Mouse (Mus musculus) MEL (cell line): ENCODE data around the gene Eme1.
A peak's percentile ranks its signal among the peaks of the same experiment; 100 is the strongest.

Experiments
- CTCF ChIP-seq, 3 experiments: IDR thresholded peaks in 2 of 3; conservative IDR thresholded peaks in 1 of 3; 2 replicates each; pipeline ENCODE4 v1.5.1; 2011 to 2012; ENCODE audit warnings: low read length in 3 of 3, low read depth in 2 of 3, mild to moderate bottlenecking in 2 of 3, improper control_type of control experiment in 1 of 3, inconsistent platforms in 1 of 3, mixed read lengths in 1 of 3, moderate library complexity in 1 of 3; ENCODE audit not compliant: control insufficient read depth in 1 of 3, insufficient read depth in 1 of 3, poor library complexity in 1 of 3, severe bottlenecking in 1 of 3
- ELF1 ChIP-seq: IDR thresholded peaks from 2 replicates; pipeline ENCODE4 v1.6.1; 2014; ENCODE audit warnings: low read depth, mild to moderate bottlenecking, inconsistent platforms, low read length, improper control_type of control experiment, moderate library complexity
- GATA1 ChIP-seq: IDR thresholded peaks from 2 replicates; pipeline ENCODE4 v1.6.1; 2011; ENCODE audit warnings: low read depth, low read length, improper control_type of control experiment
- KAT2A ChIP-seq: conservative IDR thresholded peaks from 2 replicates; pipeline ENCODE4 v1.6.1; 2012; ENCODE audit warnings: low read depth, low read length, improper control_type of control experiment, inconsistent platforms
- MAFK ChIP-seq: IDR thresholded peaks from 2 replicates; pipeline ENCODE4 v1.6.1; 2011; ENCODE audit warnings: low read depth, mild to moderate bottlenecking, low read length, improper control_type of control experiment, borderline replicate concordance
- MAZ ChIP-seq: IDR thresholded peaks from 2 replicates; pipeline ENCODE4 v1.6.1; 2012; ENCODE audit warnings: low read depth, mild to moderate bottlenecking, inconsistent platforms, low read length, improper control_type of control experiment
- POLR2A ChIP-seq, 2 experiments: IDR thresholded peaks; 2 replicates each; pipeline ENCODE4 v1.6.1; 2011 to 2012; ENCODE audit warnings: low read length in 2 of 2, mild to moderate bottlenecking in 2 of 2, control low read depth in 1 of 2, improper control_type of control experiment in 1 of 2, low read depth in 1 of 2, moderate library complexity in 1 of 2; ENCODE audit not compliant: control insufficient read depth in 1 of 2, insufficient read depth in 1 of 2, poor library complexity in 1 of 2
- POLR2AphosphoS2 ChIP-seq: IDR thresholded peaks from 2 replicates; pipeline ENCODE4 v1.6.1; 2011; ENCODE audit warnings: low read length, improper control_type of control experiment
- POLR2AphosphoS5 ChIP-seq: IDR thresholded peaks from 2 replicates; pipeline ENCODE4 v1.6.1; 2012; ENCODE audit warnings: low read depth, borderline replicate concordance, mild to moderate bottlenecking, inconsistent platforms, low read length, moderate library complexity, mixed read lengths
- TCF12 ChIP-seq: IDR thresholded peaks from 2 replicates; pipeline ENCODE4 v1.6.1; 2014; ENCODE audit warnings: low read depth, mild to moderate bottlenecking, inconsistent platforms, low read length, improper control_type of control experiment, moderate library complexity
- USF2 ChIP-seq, 2 experiments: IDR thresholded peaks; 2 replicates each; pipeline ENCODE4 v1.6.1; 2011 to 2012; ENCODE audit warnings: improper control_type of control experiment in 2 of 2, low read length in 2 of 2, borderline replicate concordance in 1 of 2, inconsistent platforms in 1 of 2, low read depth in 1 of 2, mild to moderate bottlenecking in 1 of 2; ENCODE audit not compliant: insufficient read depth in 1 of 2
- ZC3H11A ChIP-seq: IDR thresholded peaks from 2 replicates; pipeline ENCODE4 v1.6.1; 2012; ENCODE audit warnings: low read depth, mild to moderate bottlenecking, inconsistent platforms, low read length, improper control_type of control experiment
- ZNF384 ChIP-seq: IDR thresholded peaks from 2 replicates; pipeline ENCODE4 v1.6.1; 2012; ENCODE audit warnings: low read depth, mild to moderate bottlenecking, inconsistent platforms, low read length, improper control_type of control experiment

DNA sequence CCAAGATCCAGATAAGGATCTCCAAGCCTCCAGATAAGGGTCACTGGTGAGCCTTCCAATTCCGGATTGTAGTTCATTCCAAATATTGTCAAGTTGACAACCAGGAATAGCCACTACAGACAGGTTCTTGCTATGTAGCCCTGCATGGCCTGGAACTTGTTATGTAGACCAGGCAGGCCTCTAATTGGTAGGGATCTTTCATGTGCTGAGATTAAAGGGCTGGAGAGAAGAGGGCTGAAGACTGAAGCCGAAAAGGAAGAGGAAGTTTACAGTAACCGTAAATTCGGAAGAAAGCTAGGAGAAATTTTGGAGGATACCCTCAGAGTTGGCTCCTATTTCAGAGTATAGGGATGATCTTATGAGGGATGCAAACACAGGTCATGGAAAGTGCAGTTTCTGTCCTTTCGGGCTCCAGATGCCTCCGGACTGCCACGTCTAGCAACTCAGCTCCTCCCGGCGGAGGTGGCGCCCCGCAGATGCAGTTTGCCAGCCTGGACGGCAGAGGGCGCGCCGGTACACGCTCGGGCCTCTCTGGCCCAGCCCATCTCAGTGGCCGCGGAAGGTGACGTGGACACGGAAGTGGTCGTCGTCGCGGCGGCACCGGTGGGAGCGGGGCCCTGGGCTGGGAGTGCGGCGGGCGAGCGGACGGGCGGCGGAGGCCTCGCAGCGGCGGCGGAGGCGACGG lies 24.4 kb downstream of the Eme1 start, which contains the start of gene Lrrc59:
- TF ChIP-seq POLR2AphosphoS2 (no peak), CTCF (IDR thresholded peaks at IDR 0.05 in 2 of 3, conservative IDR thresholded peaks at IDR 0.05 in 1 of 3; ENCODE audit: control insufficient read depth in 1 of 3, insufficient read depth in 1 of 3, low read depth in 2 of 3, low read length in 3 of 3, poor library complexity in 1 of 3, severe bottlenecking in 1 of 3) (peak; percentile 80 to 100 (median 99)), GATA1 (no peak), POLR2A (IDR thresholded peaks at IDR 0.05; ENCODE audit: control insufficient read depth in 1 of 2, insufficient read depth in 1 of 2, low read depth in 1 of 2, low read length in 2 of 2, poor library complexity in 1 of 2) (peak; percentile 82 to 88), ZNF384 (0 out of 2 replicates have a peak, but pooled peaks have one; percentile 29), POLR2AphosphoS5 (no peak), USF2 (IDR thresholded peaks at IDR 0.05; ENCODE audit: borderline replicate concordance in 1 of 2, insufficient read depth in 1 of 2, low read depth in 1 of 2, low read length in 2 of 2) (no peak), ELF1 (peak; percentile 98), MAZ (peak; percentile 67; the same call in 1 of the 2 replicates), ZC3H11A (no peak), KAT2A (peak; percentile 79), MAFK (no peak), TCF12 (peak; percentile 77)
